Mouse (Mus musculus) erythroblast, embryonic 14.5 days (primary cell): ENCODE measurements around the gene Bmf.

Experiments used
- GATA1 ChIP-seq: IDR thresholded peaks from 2 replicates; pipeline ENCODE4 v1.6.1; 2012; ENCODE audit warnings: low read length, inconsistent platforms, mixed read lengths
- TAL1 ChIP-seq: IDR thresholded peaks from 3 replicates; pipeline ENCODE4 v1.6.1; 2012; ENCODE audit warnings: low read length, inconsistent platforms, mixed read lengths

DNA sequence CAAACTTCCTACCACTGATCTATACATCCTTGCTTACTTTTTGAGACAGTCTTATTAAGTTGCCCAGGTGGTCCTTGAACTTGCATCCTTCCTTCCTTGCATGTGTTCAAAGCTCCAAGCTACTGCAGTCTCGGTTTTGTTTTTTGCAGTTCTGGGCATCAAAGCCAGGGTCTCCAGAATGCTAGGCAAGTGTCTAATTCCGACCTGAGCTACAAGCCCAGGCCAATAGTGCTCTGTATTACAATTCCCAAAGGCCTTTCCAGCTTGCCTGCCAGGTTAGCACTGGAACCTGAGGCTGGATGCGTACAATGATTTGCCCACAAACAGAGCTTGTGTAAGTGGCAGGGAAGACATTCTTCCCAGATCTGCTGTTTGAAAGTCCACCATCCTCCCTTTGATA is 7.8 kb downstream of the Bmf start:
- no peak for TF ChIP-seq TAL1
- TF ChIP-seq GATA1, result no peak
